Mouse (Mus musculus) heart, embryonic 12.5 days (tissue): Measurements from ENCODE around the gene Bmp6. TPM values are rescaled to one million over a fixed set of nuclear protein-coding genes. Genes with fewer than 3 reads are reported as not detected.

ENCODE experiments used
- ATAC-seq: fragments of 200-750 bp; cut with Nextera tagmentation; 2 replicates; pipeline ENCODE4 v1.8.0; 2017; ENCODE audit warnings: moderate TSS enrichment, moderate library complexity; ENCODE audit not compliant: insufficient number of reproducible peaks, low FRiP score
- H3K27ac ChIP-seq: fragments of 300-500 bp; sonication (generic); 2 replicates; pipeline ENCODE4 v1.5.1; 2016; ENCODE audit warnings: mild to moderate bottlenecking, moderate library complexity; ENCODE audit not compliant: poor library complexity, severe bottlenecking
- H3K27me3 ChIP-seq: fragments of 300-500 bp; sonication (generic); replicated peaks from 2 replicates; pipeline ENCODE4 v1.6.1; 2016; ENCODE audit warnings: mild to moderate bottlenecking, moderate library complexity
- H3K36me3 ChIP-seq: fragments of 300-500 bp; sonication (generic); 2 replicates; pipeline ENCODE4 v1.6.1; 2016; ENCODE audit warnings: mild to moderate bottlenecking, moderate library complexity
- H3K4me1 ChIP-seq: fragments of 300-500 bp; sonication (generic); replicated peaks from 2 replicates; pipeline ENCODE4 v1.6.1; 2016; ENCODE audit warnings: mild to moderate bottlenecking
- H3K4me2 ChIP-seq: fragments of 300-500 bp; sonication (generic); 2 replicates; pipeline ENCODE4 v1.6.1; 2016; ENCODE audit warnings: mild to moderate bottlenecking, moderate library complexity
- H3K4me3 ChIP-seq: fragments of 300-500 bp; sonication (generic); 2 replicates; pipeline ENCODE4 v1.5.1; 2016; ENCODE audit warnings: mild to moderate bottlenecking
- H3K9ac ChIP-seq: fragments of 300-500 bp; sonication (generic); 2 replicates; pipeline ENCODE4 v1.6.1; 2016; ENCODE audit warnings: mild to moderate bottlenecking, moderate library complexity
- H3K9me3 ChIP-seq: fragments of 300-500 bp; sonication (generic); replicated peaks from 2 replicates; pipeline ENCODE4 v1.6.1; 2016; ENCODE audit warnings: mild to moderate bottlenecking, moderate library complexity
- WGBS: fragments of 180-500 bp; shearing (Covaris S2); methylation state at CpG from one replicate; pipeline ENCODE4 v1.1.7; 2016; 5-methylcytosine and 5-hydroxymethylcytosine counted together
- polyA plus RNA-seq: library from polyadenylated mRNA; unstranded; fragments of >200 nt; fragmentation: Nextera tagmentation; extraction: Ambion mirVana; gene quantifications from 2 replicates; pipeline ENCODE4 v1.2.1, GENCODE M21; 2016

Gene Bmp6
- polyA plus RNA-seq, 1 experiment from 2014 or later = 4.7 TPM

GRCm38 (mm10) chr13:38393444-38393843 is 48.5 kb downstream of the Bmp6 start:
- 68% methylated on average over 5 of the region's 5 CpGs for WGBS
- H3K4me3 ChIP-seq = no peak overlapping the region
- H3K36me3 ChIP-seq = no peaks in the 10 kb centered on the region
- H3K4me2 ChIP-seq = no peak overlapping the region
- no peak for ATAC-seq
- H3K9me3 ChIP-seq = no peaks in the 10 kb centered on the region
- H3K27ac ChIP-seq = no peak overlapping the region
- H3K9ac ChIP-seq = no peak overlapping the region
- no peaks in the 10 kb centered on the region for H3K4me1 ChIP-seq
- H3K27me3 ChIP-seq = no peaks in the 10 kb centered on the region

GRCm38 (mm10) chr13:38395026-38395425 is 50.1 kb downstream of the Bmp6 start:
- no peak overlapping the region for H3K27ac ChIP-seq
- no peak overlapping the region for H3K4me3 ChIP-seq
- 89% methylated on average over 4 of the region's 4 CpGs for WGBS
- H3K4me2 ChIP-seq = no peak overlapping the region
- no peaks in the 10 kb centered on the region for H3K27me3 ChIP-seq
- ATAC-seq = no peak
- H3K4me1 ChIP-seq = no peaks in the 10 kb centered on the region
- no peak overlapping the region for H3K9ac ChIP-seq
- H3K36me3 ChIP-seq = no peaks in the 10 kb centered on the region
- no peaks in the 10 kb centered on the region for H3K9me3 ChIP-seq

- Histone ChIP-seq H3K36me3 (no peaks in the 10 kb centered on the region), H3K4me2 (no peak overlapping the region), H3K4me3 (no peak overlapping the region), H3K4me1 (no peaks in the 10 kb centered on the region), H3K9me3 (no peaks in the 10 kb centered on the region), H3K27me3 (no peaks in the 10 kb centered on the region), H3K9ac (no peak overlapping the region), H3K27ac (no peak overlapping the region)
- WGBS = 75% methylated on average over 7 of the region's 7 CpGs
- no peak for ATAC-seq
These were observed 52.2 kb downstream of the Bmp6 start for GRCm38 (mm10) chr13:38397007-38397545.

- Histone ChIP-seq H3K4me2 (no peak overlapping the region), H3K9me3 (no peaks in the 10 kb centered on the region), H3K27ac (no peak overlapping the region), H3K4me1 (no peaks in the 10 kb centered on the region), H3K4me3 (no peak overlapping the region), H3K36me3 (no peaks in the 10 kb centered on the region), H3K27me3 (no peaks in the 10 kb centered on the region), H3K9ac (no peak overlapping the region)
- 69% methylated on average over 6 of the region's 6 CpGs for WGBS
- no peak for ATAC-seq
These were observed 53.8 kb downstream of the Bmp6 start for GRCm38 (mm10) chr13:38398658-38399057.

- H3K9ac ChIP-seq = no peak overlapping the region
- no peak for ATAC-seq
- no peak overlapping the region for H3K4me3 ChIP-seq
- H3K36me3 ChIP-seq = no peaks in the 10 kb centered on the region
- H3K4me1 ChIP-seq = peaks cover 9% of the 10 kb centered on the region
- H3K9me3 ChIP-seq = no peaks in the 10 kb centered on the region
- no peak overlapping the region for H3K27ac ChIP-seq
- WGBS = 83% methylated on average over 8 of the region's 8 CpGs
- H3K27me3 ChIP-seq = no peaks in the 10 kb centered on the region
- H3K4me2 ChIP-seq = no peak overlapping the region
These were observed 55.8 kb downstream of the Bmp6 start for GRCm38 (mm10) chr13:38400662-38401061.

- ATAC-seq = no peak
- no peaks in the 10 kb centered on the region for H3K9me3 ChIP-seq
- H3K4me3 ChIP-seq = no peak overlapping the region
- no peaks in the 10 kb centered on the region for H3K27me3 ChIP-seq
- 48% methylated on average over 6 of the region's 6 CpGs for WGBS
- H3K27ac ChIP-seq = no peak overlapping the region
- peaks cover 31% of the 10 kb centered on the region for H3K4me1 ChIP-seq
- no peak overlapping the region for H3K4me2 ChIP-seq
- H3K36me3 ChIP-seq = no peaks in the 10 kb centered on the region
- H3K9ac ChIP-seq = no peak overlapping the region
These were observed 62.9 kb downstream of the Bmp6 start for GRCm38 (mm10) chr13:38407611-38408315.

- 42% methylated on average over 3 of the region's 3 CpGs for WGBS
- no peaks in the 10 kb centered on the region for H3K36me3 ChIP-seq
- H3K9ac ChIP-seq = no peak overlapping the region
- peaks cover 31% of the 10 kb centered on the region for H3K4me1 ChIP-seq
- H3K9me3 ChIP-seq = no peaks in the 10 kb centered on the region
- no peak overlapping the region for H3K4me3 ChIP-seq
- no peak overlapping the region for H3K4me2 ChIP-seq
- no peak overlapping the region for H3K27ac ChIP-seq
- no peaks in the 10 kb centered on the region for H3K27me3 ChIP-seq
- no peak for ATAC-seq
These were observed 63.7 kb downstream of the Bmp6 start for GRCm38 (mm10) chr13:38408636-38409035.

- H3K9ac ChIP-seq = no peak overlapping the region
- 14% methylated on average over 15 of the region's 15 CpGs for WGBS
- peak; percentile 55 for ATAC-seq
These were observed 65.5 kb downstream of the Bmp6 start for GRCm38 (mm10) chr13:38410322-38410865.

GRCm38 (mm10) chr13:38419781-38420180 is 74.9 kb downstream of the Bmp6 start:
- no peak overlapping the region for H3K9ac ChIP-seq
- no peak overlapping the region for H3K27ac ChIP-seq
- WGBS = 85% methylated on average over 7 of the region's 7 CpGs
- H3K27me3 ChIP-seq = no peaks in the 10 kb centered on the region
- no peaks in the 10 kb centered on the region for H3K36me3 ChIP-seq
- H3K4me3 ChIP-seq = no peak overlapping the region
- ATAC-seq = no peak
- H3K4me2 ChIP-seq = no peak overlapping the region
- H3K4me1 ChIP-seq = peaks cover 10% of the 10 kb centered on the region; the same call in 1 of the 2 replicates
- no peaks in the 10 kb centered on the region for H3K9me3 ChIP-seq

More at GRCm38 (mm10) chr13:38410322-38410865, 65.5 kb downstream of the Bmp6 start:
- H3K27me3 ChIP-seq = no peaks in the 10 kb centered on the region
- no peaks in the 10 kb centered on the region for H3K9me3 ChIP-seq
- 0 out of 2 replicates have a peak overlapping the region, but pooled peaks have one; percentile 20 for H3K27ac ChIP-seq
- peak overlapping the region; percentile 59 for H3K4me2 ChIP-seq
- H3K4me3 ChIP-seq = no peak overlapping the region; the same call in 1 of the 2 replicates
- peaks cover 22% of the 10 kb centered on the region for H3K4me1 ChIP-seq
- H3K36me3 ChIP-seq = no peaks in the 10 kb centered on the region

- Histone ChIP-seq H3K9me3 (no peaks in the 10 kb centered on the region), H3K4me3 (no peak overlapping the region), H3K27ac (no peak overlapping the region), H3K4me2 (no peak overlapping the region), H3K9ac (no peak overlapping the region), H3K36me3 (no peaks in the 10 kb centered on the region), H3K4me1 (peaks cover 10% of the 10 kb centered on the region; the same call in 1 of the 2 replicates), H3K27me3 (no peaks in the 10 kb centered on the region)
- ATAC-seq = no peak
- 67% methylated on average over 5 of the region's 5 CpGs for WGBS
These were observed 77.6 kb downstream of the Bmp6 start for GRCm38 (mm10) chr13:38422491-38422890.

- Histone ChIP-seq H3K4me2 (no peak overlapping the region), H3K9me3 (0 out of 2 replicates have a peak, but pooled peaks cover 5% of the 10 kb centered on the region), H3K4me1 (peaks cover 10% of the 10 kb centered on the region), H3K27me3 (no peaks in the 10 kb centered on the region), H3K27ac (no peak overlapping the region), H3K36me3 (no peaks in the 10 kb centered on the region), H3K4me3 (no peak overlapping the region), H3K9ac (no peak overlapping the region)
- ATAC-seq = no peak
- 76% methylated on average over 6 of the region's 6 CpGs for WGBS
These were observed 80.4 kb downstream of the Bmp6 start for GRCm38 (mm10) chr13:38425294-38425693.
